Mouse (Mus musculus) liver, embryonic 14.5 days (tissue): ENCODE measurements around the gene Cpne4.

Source experiments
- CTCF ChIP-seq: IDR thresholded peaks from 2 replicates; pipeline ENCODE4 v1.5.1; 2016; ENCODE audit warnings: antibody characterized with exemption, low read depth, control low read depth
- EP300 ChIP-seq: IDR thresholded peaks from 2 replicates; pipeline ENCODE4 v1.6.1; 2016; ENCODE audit warnings: antibody characterized with exemption, low read depth

DNA sequence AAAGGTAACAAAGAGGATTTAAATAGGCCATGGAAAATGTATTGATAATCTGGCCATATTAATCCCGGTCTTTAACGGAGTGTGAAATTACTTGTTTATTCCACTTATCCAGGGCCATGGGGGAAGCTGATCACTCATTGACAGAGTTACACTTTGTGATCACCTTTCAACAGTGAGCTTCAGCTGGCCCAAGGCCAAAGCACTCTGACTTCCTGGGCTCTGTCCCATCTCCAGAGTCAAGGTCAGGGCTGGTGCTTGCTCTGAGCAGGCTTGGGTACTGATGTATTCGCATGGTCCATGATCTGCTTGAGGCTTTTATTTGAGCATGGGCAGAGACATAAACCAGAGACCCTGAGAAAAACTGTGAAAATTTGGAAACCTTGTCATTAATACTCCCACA, 131.5 kb downstream of the Cpne4 start:
- TF ChIP-seq CTCF (no peak), EP300 (no peak)
